Mouse (Mus musculus): ENCODE measurements around the gene Gpx4. TPM values are rescaled to one million over a fixed set of nuclear protein-coding genes. Genes with fewer than 3 reads are reported as not detected.
"Not testable (repeated sequence)": the region's sequence is repeated elsewhere in the genome, so short reads cannot be mapped to it uniquely, and the experiment has no call there.

The Gpx4 gene
- polyA plus RNA-seq, 1 experiment = 376 TPM

DNA sequence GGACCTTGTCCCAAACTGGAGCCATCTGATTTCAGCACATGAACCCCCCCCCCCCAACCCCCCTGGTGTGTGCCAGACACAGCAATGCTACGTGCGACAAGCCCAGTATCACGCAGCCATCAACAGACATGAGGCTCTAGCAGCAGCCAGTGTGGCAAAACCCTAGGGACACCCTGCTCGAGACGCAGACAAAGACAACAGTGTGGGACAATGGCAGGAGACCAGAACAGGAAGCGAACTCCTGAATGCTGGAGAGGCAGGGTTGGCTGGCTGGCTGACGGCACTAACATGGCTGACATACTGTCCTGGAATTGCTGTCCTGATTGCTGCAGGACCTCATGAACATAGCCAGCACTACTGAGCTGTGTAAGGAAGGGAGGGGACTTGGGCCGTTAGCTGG is 11.8 kb upstream of the Gpx4 start:
- TF ChIP-seq CTCF (IDR thresholded peaks at IDR 0.05; ENCODE audit: borderline replicate concordance, extremely low read depth, insufficient read depth, insufficient read length) (no peak), POLR2A (IDR thresholded peaks at IDR 0.05; ENCODE audit: borderline replicate concordance, extremely low read depth, insufficient read depth, insufficient read length, poor library complexity, severe bottlenecking) (no peak)
- DNase-seq (ENCODE audit: low read depth) = no peak

DNA sequence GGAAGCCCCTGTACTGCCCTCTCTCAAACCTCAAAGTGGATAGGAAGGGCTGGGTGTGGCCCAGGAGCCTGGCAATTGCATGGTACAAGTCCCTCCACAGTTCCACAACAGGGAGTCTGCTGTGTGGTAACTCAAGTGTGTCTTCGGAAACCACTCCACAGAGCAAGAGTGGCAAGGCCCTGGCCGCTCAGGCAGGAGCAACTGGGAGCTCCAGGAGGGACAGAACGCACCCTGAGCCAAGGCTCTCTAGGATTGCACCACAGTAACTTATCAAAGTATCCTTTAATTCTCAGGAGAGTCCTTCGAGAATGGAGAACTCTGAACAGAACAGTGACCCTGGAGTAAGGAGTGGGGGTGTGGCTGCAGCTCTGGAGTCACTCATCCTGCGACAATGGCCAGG is 11.3 kb upstream of the Gpx4 start:
- TF ChIP-seq CTCF (IDR thresholded peaks at IDR 0.05; ENCODE audit: borderline replicate concordance, extremely low read depth, insufficient read depth, insufficient read length) = no peak
- no peak for TF ChIP-seq POLR2A (IDR thresholded peaks at IDR 0.05; ENCODE audit: borderline replicate concordance, extremely low read depth, insufficient read depth, insufficient read length, poor library complexity, severe bottlenecking)
- DNase-seq (ENCODE audit: low read depth) = no peak

DNA sequence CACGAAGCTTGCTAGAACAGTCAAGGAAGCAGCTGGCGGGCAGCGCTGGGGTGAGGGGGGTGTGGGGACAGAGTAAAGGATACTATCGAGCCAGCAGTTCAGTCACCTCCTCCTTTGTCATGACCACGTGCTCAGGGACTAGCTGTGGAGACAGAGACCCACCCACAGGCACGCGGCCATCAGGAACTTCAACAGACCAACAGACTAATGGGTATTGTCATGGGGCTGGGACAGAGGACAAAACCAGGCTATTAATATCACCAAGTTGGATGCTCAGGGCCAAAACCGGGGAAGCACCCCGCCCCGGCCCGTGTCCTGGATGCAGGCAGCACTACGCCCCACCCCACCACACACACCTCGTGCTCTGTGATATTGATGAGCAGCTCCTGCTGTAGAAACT is 10.1 kb upstream of the Gpx4 start:
- TF ChIP-seq POLR2A (IDR thresholded peaks at IDR 0.05; ENCODE audit: borderline replicate concordance, extremely low read depth, insufficient read depth, insufficient read length, poor library complexity, severe bottlenecking) = no peak
- TF ChIP-seq CTCF (IDR thresholded peaks at IDR 0.05; ENCODE audit: borderline replicate concordance, extremely low read depth, insufficient read depth, insufficient read length) = no peak
- DNase-seq (ENCODE audit: low read depth) = no peak

DNA sequence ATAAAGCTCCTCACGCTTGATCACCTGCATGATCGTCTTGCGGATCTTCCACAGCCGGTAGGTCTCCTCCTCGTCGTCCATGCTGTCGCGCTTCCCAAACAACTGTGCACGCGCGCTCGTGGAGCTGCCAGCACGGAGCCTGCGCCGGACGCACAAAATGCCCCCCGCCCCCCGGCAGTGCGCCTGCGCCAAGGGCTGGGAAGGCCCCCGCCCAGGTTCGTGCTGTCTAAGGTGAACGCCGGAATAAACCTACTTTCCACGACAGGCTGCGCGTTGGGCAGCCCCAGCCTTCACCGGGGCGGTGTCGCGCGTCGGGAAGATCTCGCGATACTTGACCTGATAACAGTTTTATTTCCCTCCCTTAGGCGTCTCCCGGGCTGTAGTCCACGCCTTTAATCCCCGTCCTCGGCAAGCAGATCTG is 7.4 kb upstream of the Gpx4 start, which contains the start of gene Polr2e:
TSS of gene Polr2e (minus strand) at position 237 of the 421 bp plus-strand sequence.
- peak; percentile 50; the same call in 1 of the 2 replicates for TF ChIP-seq POLR2A (IDR thresholded peaks at IDR 0.05; ENCODE audit: borderline replicate concordance, extremely low read depth, insufficient read depth, insufficient read length, poor library complexity, severe bottlenecking)
- TF ChIP-seq CTCF (IDR thresholded peaks at IDR 0.05; ENCODE audit: borderline replicate concordance, extremely low read depth, insufficient read depth, insufficient read length) = no peak
- peak; percentile 99 for DNase-seq (ENCODE audit: low read depth)

DNA sequence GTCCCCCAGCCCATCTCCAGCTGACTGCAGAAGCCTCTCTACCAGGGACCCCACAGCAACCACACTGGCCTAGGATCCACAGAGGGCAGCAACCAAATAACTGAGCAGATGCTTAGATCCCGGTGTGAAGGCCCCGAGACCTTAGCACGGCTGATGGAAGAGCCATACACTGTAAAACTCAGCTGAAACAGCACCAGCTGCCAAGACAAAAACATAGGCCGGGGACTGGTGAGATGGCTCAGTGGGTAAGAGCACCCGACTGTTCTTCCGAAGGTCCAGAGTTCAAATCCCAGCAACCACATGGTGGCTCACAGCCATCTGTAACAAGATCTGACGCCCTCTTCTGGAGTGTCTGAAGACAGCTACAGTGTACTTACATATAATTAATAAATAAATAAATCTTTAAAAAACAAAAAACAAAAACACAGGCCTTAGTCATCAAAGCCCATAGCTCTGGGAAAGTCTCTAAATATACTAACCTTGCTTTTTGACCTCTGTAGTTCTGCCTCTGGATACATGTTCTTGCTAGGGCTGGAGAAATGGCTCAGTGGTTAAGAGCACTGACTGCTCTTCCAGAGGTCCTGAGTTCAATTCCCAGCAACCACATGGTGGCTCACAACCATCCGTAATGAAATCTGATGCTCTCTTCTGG is 5.4 kb upstream of the Gpx4 start:
- not testable (repeated sequence) for DNase-seq (ENCODE audit: low read depth)

DNA sequence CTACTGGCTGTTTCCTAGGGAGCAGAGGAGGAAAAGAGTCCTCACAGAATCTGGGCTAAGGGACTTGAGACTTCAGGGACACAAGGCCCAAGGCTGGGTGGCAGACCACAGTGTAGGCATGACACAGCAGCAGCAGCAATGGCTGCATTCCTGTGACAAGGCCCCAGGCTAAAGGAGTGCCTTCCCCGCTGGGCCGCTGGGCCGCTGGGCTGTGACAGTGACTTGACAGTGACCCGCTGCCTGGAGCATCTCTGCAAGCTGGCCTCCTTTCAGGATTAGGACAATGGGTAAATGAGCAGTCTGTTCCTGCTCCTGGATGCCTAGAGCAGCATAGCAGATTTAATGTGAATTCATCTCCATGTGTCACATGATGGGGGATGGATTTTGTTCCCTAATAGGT is 2.9 kb upstream of the Gpx4 start:
- TF ChIP-seq POLR2A (IDR thresholded peaks at IDR 0.05; ENCODE audit: borderline replicate concordance, extremely low read depth, insufficient read depth, insufficient read length, poor library complexity, severe bottlenecking) (no peak), CTCF (IDR thresholded peaks at IDR 0.05; ENCODE audit: borderline replicate concordance, extremely low read depth, insufficient read depth, insufficient read length) (no peak)
- DNase-seq (ENCODE audit: low read depth) = peak; percentile 29

DNA sequence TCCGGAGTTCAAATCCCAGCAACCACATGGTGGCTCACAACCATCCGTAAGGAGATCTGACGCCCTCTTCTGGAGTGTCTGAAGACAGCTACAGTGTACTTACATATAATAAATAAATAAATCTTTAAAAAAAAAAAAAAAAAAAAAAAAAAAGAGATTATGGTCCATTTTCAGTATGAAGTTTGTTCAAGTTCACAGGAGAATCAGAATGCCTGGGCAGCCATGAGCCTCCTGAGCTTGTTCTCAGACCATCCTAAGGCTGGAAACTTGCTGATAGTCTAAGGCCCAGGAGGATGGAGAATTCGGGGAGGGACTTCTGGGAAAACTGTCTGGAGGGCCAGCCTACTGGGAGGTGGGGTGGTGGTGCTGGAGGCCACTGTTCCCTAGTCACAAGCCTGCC is 1.6 kb upstream of the Gpx4 start:
- DNase-seq (ENCODE audit: low read depth) = not testable (repeated sequence)

DNA sequence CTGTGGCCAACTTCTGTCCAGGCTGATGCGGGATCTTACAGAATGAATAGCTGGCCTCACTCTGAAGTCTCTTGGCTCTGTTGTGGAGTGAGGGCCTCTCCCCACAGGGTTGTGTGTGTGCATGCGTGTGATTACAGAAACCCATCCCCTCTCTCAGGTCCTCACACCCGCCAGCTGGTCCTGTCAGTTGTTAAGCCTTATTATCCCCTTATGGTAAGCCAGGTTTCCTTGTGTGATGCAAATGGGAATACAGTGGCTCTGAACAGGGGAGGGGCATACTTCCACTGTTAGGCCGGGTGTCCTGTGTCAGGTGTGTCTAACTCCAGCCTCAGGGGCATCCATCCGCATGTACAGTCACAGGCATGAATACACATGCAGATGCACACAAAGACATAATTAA is 1.2 kb upstream of the Gpx4 start:
- peak; percentile 63 for DNase-seq (ENCODE audit: low read depth)
- TF ChIP-seq POLR2A (IDR thresholded peaks at IDR 0.05; ENCODE audit: borderline replicate concordance, extremely low read depth, insufficient read depth, insufficient read length, poor library complexity, severe bottlenecking) (no peak), CTCF (IDR thresholded peaks at IDR 0.05; ENCODE audit: borderline replicate concordance, extremely low read depth, insufficient read depth, insufficient read length) (no peak)

DNA sequence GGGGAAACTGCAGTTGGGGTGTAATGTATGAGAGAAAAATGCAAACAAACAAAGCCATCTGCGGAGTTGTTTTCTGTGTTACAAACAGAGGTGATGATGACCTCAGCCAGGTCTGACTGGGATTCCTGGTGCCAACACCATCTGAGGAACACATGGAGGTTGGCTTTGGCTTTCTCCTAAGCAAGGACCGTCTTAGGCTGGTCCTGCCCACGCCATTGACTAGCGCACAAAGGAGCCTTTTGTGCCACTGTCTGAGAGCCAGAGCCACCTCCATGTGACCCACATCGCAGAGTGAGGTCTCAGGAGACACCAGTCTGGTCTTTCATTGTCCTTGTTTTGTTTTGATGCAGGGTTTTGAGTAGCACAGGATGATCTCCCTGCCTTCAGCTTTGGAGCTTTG is 1.4 kb downstream of the Gpx4 start:
- DNase-seq (ENCODE audit: low read depth) = peak; percentile 81
- TF ChIP-seq CTCF (IDR thresholded peaks at IDR 0.05; ENCODE audit: borderline replicate concordance, extremely low read depth, insufficient read depth, insufficient read length) = no peak
- TF ChIP-seq POLR2A (IDR thresholded peaks at IDR 0.05; ENCODE audit: borderline replicate concordance, extremely low read depth, insufficient read depth, insufficient read length, poor library complexity, severe bottlenecking) = no peak

DNA sequence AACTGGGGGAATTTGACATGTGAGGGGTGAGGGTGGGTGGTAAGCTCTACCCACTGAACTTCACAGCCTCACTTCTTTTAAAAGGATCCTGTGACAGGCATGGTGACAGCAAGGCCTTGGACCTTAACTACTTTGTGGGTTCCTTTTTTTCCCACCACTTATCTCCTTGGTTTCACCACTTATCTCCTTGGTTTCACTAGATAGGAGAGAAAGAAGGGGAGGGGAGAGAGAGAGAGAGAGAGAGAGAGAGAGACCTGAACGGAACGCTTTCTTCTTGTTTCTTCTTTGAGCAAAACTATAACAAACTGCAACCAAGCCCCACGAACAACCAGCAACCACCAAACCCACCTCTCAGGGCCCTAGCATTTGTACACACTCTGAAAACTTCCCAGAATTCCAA is 1.9 kb downstream of the Gpx4 start:
- TF ChIP-seq CTCF (IDR thresholded peaks at IDR 0.05; ENCODE audit: borderline replicate concordance, extremely low read depth, insufficient read depth, insufficient read length) (no peak), POLR2A (IDR thresholded peaks at IDR 0.05; ENCODE audit: borderline replicate concordance, extremely low read depth, insufficient read depth, insufficient read length, poor library complexity, severe bottlenecking) (no peak)
- DNase-seq (ENCODE audit: low read depth) = no peak

DNA sequence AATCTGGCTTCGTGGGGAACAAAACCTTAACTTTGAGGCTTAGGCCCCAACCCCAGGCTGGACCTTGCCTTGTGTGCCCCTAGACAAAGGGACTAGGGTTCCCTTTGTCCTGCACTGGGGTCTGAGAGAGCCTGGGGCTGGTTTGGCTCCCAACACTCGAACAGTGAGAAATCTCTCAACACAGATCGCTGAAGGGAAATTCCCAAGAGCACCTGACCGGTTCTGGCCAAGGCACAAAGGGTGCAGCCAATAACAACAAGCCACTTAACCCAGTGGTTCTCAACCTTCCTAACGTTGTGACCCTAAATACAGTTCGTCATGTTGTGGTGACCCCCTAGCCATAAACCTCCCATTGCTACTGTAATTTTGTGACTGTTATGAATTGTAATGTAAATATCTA is 3.3 kb downstream of the Gpx4 start:
- no peak for TF ChIP-seq POLR2A (IDR thresholded peaks at IDR 0.05; ENCODE audit: borderline replicate concordance, extremely low read depth, insufficient read depth, insufficient read length, poor library complexity, severe bottlenecking)
- TF ChIP-seq CTCF (IDR thresholded peaks at IDR 0.05; ENCODE audit: borderline replicate concordance, extremely low read depth, insufficient read depth, insufficient read length) = no peak
- DNase-seq (ENCODE audit: low read depth) = no peak

DNA sequence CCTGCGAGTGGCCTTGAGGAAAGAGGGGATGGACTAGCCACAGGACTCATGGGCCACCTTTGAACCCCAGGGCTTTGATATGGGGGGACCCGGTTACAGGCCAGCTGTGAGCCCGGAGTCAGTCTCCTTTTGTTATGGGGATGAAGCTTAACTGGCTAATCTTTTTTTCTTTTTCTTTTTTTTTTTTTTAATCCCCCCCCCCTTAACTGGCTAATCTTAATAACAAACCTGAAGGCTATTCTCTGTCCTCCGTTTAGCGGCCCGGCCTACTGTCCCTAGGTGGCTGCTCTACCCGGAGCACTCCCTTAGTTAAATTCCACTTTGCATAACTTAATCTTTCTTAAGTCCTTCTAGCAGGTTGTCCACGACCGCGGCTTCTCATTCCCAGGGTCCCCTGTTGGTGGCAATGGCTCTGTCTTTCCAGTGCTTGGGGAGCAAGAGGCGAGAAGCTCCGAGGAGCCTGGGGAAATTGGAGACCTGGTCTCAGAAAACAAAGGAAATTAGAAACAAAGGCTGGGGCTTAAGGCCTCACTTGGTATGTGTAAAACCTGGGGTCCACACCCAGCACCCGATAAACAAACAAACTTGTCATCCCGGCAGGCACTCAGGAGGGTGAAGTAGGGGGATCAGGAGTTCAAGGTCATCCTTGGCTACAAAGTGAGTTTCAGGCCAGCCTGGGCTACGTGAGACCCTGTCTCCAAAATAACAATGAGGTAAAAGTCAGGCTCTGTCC is 4.1 kb downstream of the Gpx4 start:
- no peak for DNase-seq (ENCODE audit: low read depth)
- TF ChIP-seq POLR2A (IDR thresholded peaks at IDR 0.05; ENCODE audit: borderline replicate concordance, extremely low read depth, insufficient read depth, insufficient read length, poor library complexity, severe bottlenecking) = no peak
- TF ChIP-seq CTCF (IDR thresholded peaks at IDR 0.05; ENCODE audit: borderline replicate concordance, extremely low read depth, insufficient read depth, insufficient read length) = no peak

Data from brain, embryonic 14.5 days (tissue).